Mouse (Mus musculus): Measurements from ENCODE around the gene Nans. TPM values are rescaled to one million over a fixed set of nuclear protein-coding genes. Genes with fewer than 3 reads are reported as not detected.

The Nans gene
- polyA plus RNA-seq, 1 experiment from 2014 or later, result 60.4 TPM

- under 1% methylated on average over 57 of the region's 111 CpGs for WGBS
- Histone ChIP-seq H3K36me3 (ENCODE audit: control insufficient read depth, insufficient read depth, low read length) (no peaks in the 10 kb centered on the region), H3K27ac (ENCODE audit: low read depth, low read length) (peak overlapping the region; percentile 97), H3K9ac (replicated peaks; ENCODE audit: low read depth, low read length) (peak overlapping the region; percentile 93), H3K27me3 (ENCODE audit: control insufficient read depth, insufficient read depth, low read length) (no peaks in the 10 kb centered on the region), H3K9me3 (ENCODE audit: control insufficient read depth, low read length) (no peaks in the 10 kb centered on the region), H3K4me1 (ENCODE audit: control insufficient read depth, insufficient read depth, low read length) (peaks cover 12% of the 10 kb centered on the region), H3K4me3 (ENCODE audit: low read depth, low read length) (peak overlapping the region; percentile 86), H3K4me2 (ENCODE audit: low read depth, low read length) (peak overlapping the region; percentile 89)
- ATAC-seq (ENCODE audit: low read depth), result peak; percentile 47
These were observed 37.1 kb upstream of the Nans start for GRCm38 (mm10) chr4:46451758-46452480.

GRCm38 (mm10) chr4:46452481-46452850, 36.6 kb upstream of the Nans start:
- under 1% methylated on average over 19 of the region's 19 CpGs for WGBS
- peak overlapping the region; percentile 89 for H3K4me2 ChIP-seq (ENCODE audit: low read depth, low read length)
- H3K36me3 ChIP-seq (ENCODE audit: control insufficient read depth, insufficient read depth, low read length), result no peaks in the 10 kb centered on the region
- peak; percentile 16; the same call in 1 of the 2 replicates for ATAC-seq (ENCODE audit: low read depth)
- peak overlapping the region; percentile 86 for H3K4me3 ChIP-seq (ENCODE audit: low read depth, low read length)
- no peaks in the 10 kb centered on the region for H3K27me3 ChIP-seq (ENCODE audit: control insufficient read depth, insufficient read depth, low read length)
- H3K9ac ChIP-seq (replicated peaks; ENCODE audit: low read depth, low read length), result peak overlapping the region; percentile 93
- peaks cover 12% of the 10 kb centered on the region for H3K4me1 ChIP-seq (ENCODE audit: control insufficient read depth, insufficient read depth, low read length)
- no peaks in the 10 kb centered on the region for H3K9me3 ChIP-seq (ENCODE audit: control insufficient read depth, low read length)
- H3K27ac ChIP-seq (ENCODE audit: low read depth, low read length), result peak overlapping the region; percentile 97

GRCm38 (mm10) chr4:46452855-46453719, 36.0 kb upstream of the Nans start:
- WGBS, result 36% methylated on average over 13 of the region's 13 CpGs

GRCm38 (mm10) chr4:46454097-46454864, 34.8 kb upstream of the Nans start:
- Histone ChIP-seq H3K9me3 (ENCODE audit: control insufficient read depth, low read length) (no peaks in the 10 kb centered on the region), H3K27me3 (ENCODE audit: control insufficient read depth, insufficient read depth, low read length) (no peaks in the 10 kb centered on the region), H3K27ac (ENCODE audit: low read depth, low read length) (no peak overlapping the region), H3K4me2 (ENCODE audit: low read depth, low read length) (no peak overlapping the region), H3K4me3 (ENCODE audit: low read depth, low read length) (no peak overlapping the region), H3K36me3 (ENCODE audit: control insufficient read depth, insufficient read depth, low read length) (no peaks in the 10 kb centered on the region), H3K9ac (replicated peaks; ENCODE audit: low read depth, low read length) (no peak overlapping the region), H3K4me1 (ENCODE audit: control insufficient read depth, insufficient read depth, low read length) (peaks cover 12% of the 10 kb centered on the region)
- WGBS, result 79% methylated on average over 5 of the region's 5 CpGs
- no peak for ATAC-seq (ENCODE audit: low read depth)

More at GRCm38 (mm10) chr4:46452855-46453719, 36.0 kb upstream of the Nans start:
- H3K4me1 ChIP-seq (ENCODE audit: control insufficient read depth, insufficient read depth, low read length), result peaks cover 12% of the 10 kb centered on the region
- H3K9me3 ChIP-seq (ENCODE audit: control insufficient read depth, low read length), result no peaks in the 10 kb centered on the region
- H3K4me2 ChIP-seq (ENCODE audit: low read depth, low read length), result peak overlapping the region; percentile 89
- peak overlapping the region; percentile 93; the same call in 1 of the 2 replicates for H3K9ac ChIP-seq (replicated peaks; ENCODE audit: low read depth, low read length)
- H3K4me3 ChIP-seq (ENCODE audit: low read depth, low read length), result peak overlapping the region; percentile 86
- H3K27ac ChIP-seq (ENCODE audit: low read depth, low read length), result no peak overlapping the region; the same call in 1 of the 2 replicates
- H3K27me3 ChIP-seq (ENCODE audit: control insufficient read depth, insufficient read depth, low read length), result no peaks in the 10 kb centered on the region
- no peaks in the 10 kb centered on the region for H3K36me3 ChIP-seq (ENCODE audit: control insufficient read depth, insufficient read depth, low read length)
- ATAC-seq (ENCODE audit: low read depth), result no peak

- Histone ChIP-seq H3K4me1 (ENCODE audit: control insufficient read depth, insufficient read depth, low read length) (peaks cover 12% of the 10 kb centered on the region), H3K4me2 (ENCODE audit: low read depth, low read length) (no peak overlapping the region), H3K9me3 (ENCODE audit: control insufficient read depth, low read length) (no peaks in the 10 kb centered on the region), H3K36me3 (ENCODE audit: control insufficient read depth, insufficient read depth, low read length) (no peaks in the 10 kb centered on the region), H3K9ac (replicated peaks; ENCODE audit: low read depth, low read length) (no peak overlapping the region), H3K4me3 (ENCODE audit: low read depth, low read length) (no peak overlapping the region), H3K27me3 (ENCODE audit: control insufficient read depth, insufficient read depth, low read length) (no peaks in the 10 kb centered on the region), H3K27ac (ENCODE audit: low read depth, low read length) (no peak overlapping the region)
- no peak for ATAC-seq (ENCODE audit: low read depth)
- 96% methylated on average over 4 of the region's 4 CpGs for WGBS
These were observed 32.3 kb upstream of the Nans start for GRCm38 (mm10) chr4:46456762-46457161.

- WGBS, result 96% methylated on average over 3 of the region's 3 CpGs
- Histone ChIP-seq H3K9ac (replicated peaks; ENCODE audit: low read depth, low read length) (no peak overlapping the region), H3K9me3 (ENCODE audit: control insufficient read depth, low read length) (no peaks in the 10 kb centered on the region), H3K4me3 (ENCODE audit: low read depth, low read length) (no peak overlapping the region), H3K27ac (ENCODE audit: low read depth, low read length) (no peak overlapping the region), H3K27me3 (ENCODE audit: control insufficient read depth, insufficient read depth, low read length) (no peaks in the 10 kb centered on the region), H3K4me1 (ENCODE audit: control insufficient read depth, insufficient read depth, low read length) (peaks cover 12% of the 10 kb centered on the region), H3K4me2 (ENCODE audit: low read depth, low read length) (no peak overlapping the region), H3K36me3 (ENCODE audit: control insufficient read depth, insufficient read depth, low read length) (no peaks in the 10 kb centered on the region; the same call in 1 of the 2 replicates)
- ATAC-seq (ENCODE audit: low read depth), result no peak
These were observed 31.9 kb upstream of the Nans start for GRCm38 (mm10) chr4:46457186-46457585.

- Histone ChIP-seq H3K9me3 (ENCODE audit: control insufficient read depth, low read length) (no peaks in the 10 kb centered on the region), H3K9ac (replicated peaks; ENCODE audit: low read depth, low read length) (no peak overlapping the region), H3K36me3 (ENCODE audit: control insufficient read depth, insufficient read depth, low read length) (no peaks in the 10 kb centered on the region; the same call in 1 of the 2 replicates), H3K4me3 (ENCODE audit: low read depth, low read length) (no peak overlapping the region), H3K4me2 (ENCODE audit: low read depth, low read length) (no peak overlapping the region), H3K27ac (ENCODE audit: low read depth, low read length) (no peak overlapping the region), H3K27me3 (ENCODE audit: control insufficient read depth, insufficient read depth, low read length) (no peaks in the 10 kb centered on the region), H3K4me1 (ENCODE audit: control insufficient read depth, insufficient read depth, low read length) (peaks cover 3% of the 10 kb centered on the region; the same call in 1 of the 2 replicates)
- no peak for ATAC-seq (ENCODE audit: low read depth)
- WGBS, result 95% methylated on average over 2 of the region's 2 CpGs
These were observed 30.6 kb upstream of the Nans start for GRCm38 (mm10) chr4:46458411-46458810.

GRCm38 (mm10) chr4:46463130-46463830, 25.8 kb upstream of the Nans start:
- Histone ChIP-seq H3K4me3 (ENCODE audit: low read depth, low read length) (no peak overlapping the region), H3K27me3 (ENCODE audit: control insufficient read depth, insufficient read depth, low read length) (no peaks in the 10 kb centered on the region), H3K4me1 (ENCODE audit: control insufficient read depth, insufficient read depth, low read length) (no peaks in the 10 kb centered on the region), H3K9ac (replicated peaks; ENCODE audit: low read depth, low read length) (no peak overlapping the region), H3K4me2 (ENCODE audit: low read depth, low read length) (no peak overlapping the region), H3K27ac (ENCODE audit: low read depth, low read length) (no peak overlapping the region), H3K36me3 (ENCODE audit: control insufficient read depth, insufficient read depth, low read length) (peaks cover 25% of the 10 kb centered on the region), H3K9me3 (ENCODE audit: control insufficient read depth, low read length) (no peaks in the 10 kb centered on the region)
- ATAC-seq (ENCODE audit: low read depth), result no peak
- 89% methylated on average over 7 of the region's 7 CpGs for WGBS

Data from neural tube, embryonic 14.5 days (tissue).